Mouse (Mus musculus): ENCODE measurements around the gene Fbxl16.
A peak's percentile ranks its signal among the peaks of the same experiment; 100 is the strongest.

Fbxl16 gene

GRCm38 (mm10) chr17:25842509-25842908 lies 33.6 kb downstream of the Fbxl16 start:
- no peak for DNase-seq (ENCODE audit: low read depth, low spot score)

- DNase-seq (ENCODE audit: low read depth, low spot score): no peak
These were observed 34.2 kb downstream of the Fbxl16 start for GRCm38 (mm10) chr17:25843122-25843521.

- no peak for DNase-seq (ENCODE audit: low read depth, low spot score)
These were observed 34.9 kb downstream of the Fbxl16 start for GRCm38 (mm10) chr17:25843636-25844395.

GRCm38 (mm10) chr17:25844396-25844901 lies 35.6 kb downstream of the Fbxl16 start, which contains the start of gene Rhot2:
Gene Rhot2 (minus strand): TSS chr17:25844851.
- peak; percentile 94 for DNase-seq (ENCODE audit: low read depth, low spot score)

- DNase-seq (ENCODE audit: low read depth, low spot score): no peak
These were observed 51.3 kb downstream of the Fbxl16 start for GRCm38 (mm10) chr17:25860229-25860628.

- DNase-seq (ENCODE audit: low read depth, low spot score): peak; percentile 93
These were observed 52.2 kb downstream of the Fbxl16 start, which contains the start of gene Wdr90 for GRCm38 (mm10) chr17:25860832-25861703. Gene Wdr90 (minus strand): TSS chr17:25861501.

GRCm38 (mm10) chr17:25861704-25862612 lies 53.1 kb downstream of the Fbxl16 start:
- no peak for DNase-seq (ENCODE audit: low read depth, low spot score)

- no peak for DNase-seq (ENCODE audit: low read depth, low spot score)
These were observed 54.8 kb downstream of the Fbxl16 start for GRCm38 (mm10) chr17:25863681-25864080.

- DNase-seq (ENCODE audit: low read depth, low spot score): no peak
These were observed 55.4 kb downstream of the Fbxl16 start for GRCm38 (mm10) chr17:25864311-25864710.

GRCm38 (mm10) chr17:25865288-25865687 lies 56.4 kb downstream of the Fbxl16 start:
- DNase-seq (ENCODE audit: low read depth, low spot score): no peak

- no peak for DNase-seq (ENCODE audit: low read depth, low spot score)
These were observed 57.3 kb downstream of the Fbxl16 start for GRCm38 (mm10) chr17:25866172-25866571.

- peak; percentile 29 for DNase-seq (ENCODE audit: low read depth, low spot score)
These were observed 58.6 kb downstream of the Fbxl16 start for GRCm38 (mm10) chr17:25867509-25867835.

GRCm38 (mm10) chr17:25867836-25868600 lies 59.1 kb downstream of the Fbxl16 start:
- DNase-seq (ENCODE audit: low read depth, low spot score): no peak

GRCm38 (mm10) chr17:25868601-25869191 lies 59.8 kb downstream of the Fbxl16 start, which contains the start of gene Mcrip2:
Gene Mcrip2 (minus strand): TSS chr17:25868764.
- DNase-seq (ENCODE audit: low read depth, low spot score): peak; percentile 80

- DNase-seq (ENCODE audit: low read depth, low spot score): no peak
These were observed 60.6 kb downstream of the Fbxl16 start for GRCm38 (mm10) chr17:25869498-25869897.

GRCm38 (mm10) chr17:25869954-25870353 lies 61.1 kb downstream of the Fbxl16 start:
- DNase-seq (ENCODE audit: low read depth, low spot score): no peak
